Mouse (Mus musculus): Measurements from ENCODE around the gene Slc7a11.

Slc7a11 gene

GRCm38 (mm10) chr3:50388786-50389185, 54.6 kb downstream of the Slc7a11 start:
- DNase-seq, result no peak

- no peak for DNase-seq
Measured at GRCm38 (mm10) chr3:50388288-50388687, 55.1 kb downstream of the Slc7a11 start.

GRCm38 (mm10) chr3:50387280-50387679, 56.1 kb downstream of the Slc7a11 start:
- no peak for DNase-seq

GRCm38 (mm10) chr3:50386561-50387221, 56.7 kb downstream of the Slc7a11 start:
- DNase-seq, result peak in 1 of 2 experiments; percentile 18

GRCm38 (mm10) chr3:50386066-50386465, 57.3 kb downstream of the Slc7a11 start:
- DNase-seq, result no peak

GRCm38 (mm10) chr3:50382729-50383128, 60.7 kb downstream of the Slc7a11 start:
- DNase-seq, result no peak

GRCm38 (mm10) chr3:50381861-50382693, 61.3 kb downstream of the Slc7a11 start:
- DNase-seq, result peak in 1 of 2 experiments; percentile 14

- peak; percentile 92 to 96 for DNase-seq
Measured at GRCm38 (mm10) chr3:50381160-50381860, 62.1 kb downstream of the Slc7a11 start.

- DNase-seq, result no peak
Measured at GRCm38 (mm10) chr3:50379942-50380341, 63.5 kb downstream of the Slc7a11 start.

- no peak for DNase-seq
Measured at GRCm38 (mm10) chr3:50375477-50375876, 67.9 kb downstream of the Slc7a11 start.

- DNase-seq, result peak; percentile 82 to 86
Measured at GRCm38 (mm10) chr3:50369791-50370190, 73.6 kb downstream of the Slc7a11 start.

GRCm38 (mm10) chr3:50367175-50367574, 76.2 kb downstream of the Slc7a11 start:
- DNase-seq, result no peak

GRCm38 (mm10) chr3:50363659-50364058, 79.8 kb downstream of the Slc7a11 start:
- no peak for DNase-seq

GRCm38 (mm10) chr3:50347081-50347480, 96.3 kb downstream of the Slc7a11 start:
- DNase-seq, result peak in 1 of 2 experiments; percentile 7

GRCm38 (mm10) chr3:50344411-50344810, 99.0 kb downstream of the Slc7a11 start:
- DNase-seq, result peak; percentile 56 to 61

GRCm38 (mm10) chr3:50324524-50324923, 118.9 kb downstream of the Slc7a11 start:
- no peak for DNase-seq

GRCm38 (mm10) chr3:50323881-50324280, 119.5 kb downstream of the Slc7a11 start:
- DNase-seq, result no peak

- no peak for DNase-seq
Measured at GRCm38 (mm10) chr3:50320862-50321261, 122.6 kb downstream of the Slc7a11 start.

GRCm38 (mm10) chr3:50318074-50318473, 125.3 kb downstream of the Slc7a11 start:
- DNase-seq, result no peak

GRCm38 (mm10) chr3:50313816-50314215, 129.6 kb downstream of the Slc7a11 start:
- DNase-seq, result peak; percentile 16

GRCm38 (mm10) chr3:50307339-50308327, 135.8 kb downstream of the Slc7a11 start:
- no peak for DNase-seq

GRCm38 (mm10) chr3:50306334-50306733, 137.1 kb downstream of the Slc7a11 start:
- peak; percentile 82 for DNase-seq

All from cerebellum, postnatal 10 days (tissue).